Mouse (Mus musculus) midbrain, embryonic 13.5 days (tissue): ENCODE measurements around the gene Sgms1. TPM values are rescaled to one million over a fixed set of nuclear protein-coding genes. Genes with fewer than 3 reads are reported as not detected.

Source experiments
- ATAC-seq: fragments of 200-750 bp; cut with Nextera tagmentation; 2 replicates; pipeline ENCODE4 v1.8.0; 2017; ENCODE audit warnings: mild to moderate bottlenecking, moderate TSS enrichment, moderate library complexity
- H3K27ac ChIP-seq: fragments of 300-500 bp; sonication (generic); 2 replicates; pipeline ENCODE4 v1.5.1; 2015; ENCODE audit warnings: inconsistent platforms, mild to moderate bottlenecking, moderate library complexity
- H3K27me3 ChIP-seq: fragments of 300-500 bp; sonication (generic); 2 replicates; pipeline ENCODE4 v1.6.1; 2015; ENCODE audit warnings: mild to moderate bottlenecking, inconsistent platforms
- H3K36me3 ChIP-seq: fragments of 300-500 bp; sonication (generic); 2 replicates; pipeline ENCODE4 v1.6.1; 2015; ENCODE audit warnings: mild to moderate bottlenecking, inconsistent platforms
- H3K4me1 ChIP-seq: fragments of 300-500 bp; sonication (generic); replicated peaks from 2 replicates; pipeline ENCODE4 v1.6.1; 2015; ENCODE audit warnings: inconsistent platforms
- H3K4me2 ChIP-seq: fragments of 300-500 bp; sonication (generic); replicated peaks from 2 replicates; pipeline ENCODE4 v1.6.1; 2015; ENCODE audit warnings: moderate library complexity, mild to moderate bottlenecking, inconsistent platforms
- H3K4me3 ChIP-seq: fragments of 300-500 bp; sonication (generic); replicated peaks from 2 replicates; pipeline ENCODE4 v1.5.1; 2015; ENCODE audit warnings: mild to moderate bottlenecking, inconsistent platforms
- H3K9ac ChIP-seq: fragments of 300-500 bp; sonication (generic); replicated peaks from 2 replicates; pipeline ENCODE4 v1.6.1; 2015; ENCODE audit warnings: mild to moderate bottlenecking, inconsistent platforms
- H3K9me3 ChIP-seq: fragments of 300-500 bp; sonication (generic); 2 replicates; pipeline ENCODE4 v1.6.1; 2016; ENCODE audit warnings: mild to moderate bottlenecking, inconsistent platforms
- WGBS: fragments of 180-500 bp; shearing (Covaris S2); methylation state at CpG from one replicate; pipeline ENCODE4 v1.1.7; 2015; 5-methylcytosine and 5-hydroxymethylcytosine counted together
- polyA plus RNA-seq: library from polyadenylated mRNA; unstranded; fragments of >200 nt; fragmentation: Nextera tagmentation; extraction: Ambion mirVana; gene quantifications from 2 replicates; pipeline ENCODE4 v1.2.1, GENCODE M21; 2015

The Sgms1 gene
- polyA plus RNA-seq, 1 experiment from 2014 or later = 12.7 TPM

DNA sequence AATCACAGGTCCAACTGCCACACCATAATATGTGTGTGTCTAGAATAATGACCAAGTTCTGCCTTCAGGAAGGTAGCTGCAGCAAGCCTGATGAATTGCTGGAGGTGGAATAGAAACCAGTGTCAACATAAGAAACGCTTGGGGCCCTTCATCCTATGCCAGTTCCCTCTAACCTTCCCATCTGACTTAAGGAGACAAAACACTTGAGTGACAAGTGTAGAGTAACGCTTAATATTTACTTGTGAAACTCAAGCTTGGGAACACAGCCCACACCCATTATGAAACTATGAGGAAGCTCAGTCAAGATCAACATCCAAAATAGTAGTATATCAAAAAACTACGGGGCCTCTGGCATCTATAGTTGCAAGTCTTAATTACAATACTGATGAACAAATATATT, 271.0 kb downstream of the Sgms1 start:
- H3K27ac ChIP-seq = no peak overlapping the region
- H3K9ac ChIP-seq = no peak overlapping the region
- no peaks in the 10 kb centered on the region for H3K9me3 ChIP-seq
- ATAC-seq = no peak
- H3K36me3 ChIP-seq = no peaks in the 10 kb centered on the region
- H3K4me1 ChIP-seq = no peaks in the 10 kb centered on the region
- 90% methylated on average over 3 of the region's 3 CpGs for WGBS
- no peaks in the 10 kb centered on the region for H3K27me3 ChIP-seq
- H3K4me3 ChIP-seq = no peak overlapping the region
- H3K4me2 ChIP-seq = no peak overlapping the region

GRCm38 (mm10) chr19:32117484-32118018, 272.0 kb downstream of the Sgms1 start:
- no peaks in the 10 kb centered on the region for H3K27me3 ChIP-seq
- H3K9ac ChIP-seq = no peak overlapping the region
- H3K36me3 ChIP-seq = no peaks in the 10 kb centered on the region
- no peak overlapping the region for H3K27ac ChIP-seq
- no peaks in the 10 kb centered on the region for H3K9me3 ChIP-seq
- H3K4me1 ChIP-seq = no peaks in the 10 kb centered on the region
- no peak overlapping the region for H3K4me2 ChIP-seq
- no peak overlapping the region for H3K4me3 ChIP-seq
- WGBS = 80% methylated on average over 6 of the region's 6 CpGs
- no peak for ATAC-seq

DNA sequence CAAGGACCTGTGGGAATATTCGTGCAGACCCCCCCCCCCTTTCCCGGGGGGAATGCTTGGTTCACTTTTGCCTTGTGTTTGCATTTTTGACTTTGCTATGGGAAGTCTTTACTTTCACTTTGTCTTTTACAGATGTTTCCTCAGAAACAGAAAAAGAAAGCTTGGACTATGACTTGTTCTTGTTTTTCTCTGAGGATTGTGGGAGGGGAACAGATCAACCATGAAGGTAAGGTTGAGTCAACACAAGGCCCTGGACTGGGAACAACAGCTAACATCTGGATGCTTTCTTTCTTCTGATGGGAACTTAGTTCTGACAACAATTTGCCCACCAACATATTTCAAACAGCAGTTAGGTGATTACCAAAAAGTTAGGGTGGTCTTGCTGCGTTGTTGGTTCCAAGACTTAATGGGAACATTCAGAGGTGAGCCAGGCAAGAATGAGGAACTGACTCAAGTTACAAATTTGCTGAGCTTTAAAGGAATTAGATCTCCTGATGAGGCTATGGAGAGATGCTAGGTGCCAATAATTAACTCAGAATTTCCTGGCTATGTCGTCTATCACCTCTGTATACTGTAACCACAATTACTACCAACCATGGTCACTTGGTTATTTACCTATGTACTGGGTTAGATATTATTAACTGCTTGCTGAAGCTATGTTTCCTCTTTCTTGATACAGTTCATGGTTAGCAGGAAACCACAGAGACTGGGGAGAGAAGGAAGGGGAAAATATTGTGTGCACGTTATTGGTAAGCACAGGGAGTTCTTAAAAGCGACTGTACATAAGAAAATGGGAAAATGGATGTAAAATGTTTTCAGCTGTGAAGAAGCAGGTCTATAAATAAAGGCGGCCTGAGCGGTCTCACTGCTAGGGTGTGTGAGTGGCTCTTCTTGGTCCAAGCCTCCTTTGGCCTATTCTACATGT, 277.4 kb downstream of the Sgms1 start:
- ATAC-seq = no peak
- WGBS = 94% methylated on average over 8 of the region's 8 CpGs

DNA sequence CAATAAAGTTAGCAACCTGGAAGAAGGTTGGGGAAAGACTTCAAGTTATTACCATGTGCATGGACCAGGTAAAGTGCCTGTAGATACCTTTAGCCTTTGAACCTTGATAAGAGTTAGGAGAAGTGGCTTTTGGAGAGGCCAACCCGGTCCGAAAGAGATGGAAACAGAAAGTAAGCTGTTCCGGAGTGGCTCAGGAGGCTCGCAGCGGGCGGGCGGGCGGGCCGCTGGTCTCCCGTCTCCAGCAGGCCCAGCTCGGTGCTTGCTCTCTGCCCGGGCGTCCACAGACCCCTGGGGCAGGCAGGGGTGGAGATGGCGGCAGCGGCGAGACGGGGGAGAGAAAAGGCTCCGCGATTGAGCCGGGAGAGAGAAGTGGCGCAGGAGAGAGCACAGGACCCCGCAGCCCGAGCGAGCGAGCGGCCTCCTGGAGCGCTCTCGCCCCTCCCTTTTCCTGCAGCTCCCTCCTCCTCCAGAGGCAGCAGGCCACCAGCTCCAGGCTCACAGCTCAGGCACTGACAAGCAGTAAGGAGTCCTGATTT, 281.7 kb downstream of the Sgms1 start, which contains the start of gene Asah2:
TSS of gene Asah2 (minus strand) at position 441 of the 536 bp plus-strand sequence.
- H3K4me2 ChIP-seq = peak within 1 kb of the TSS; percentile 61
- no peaks in the 10 kb centered on the region for H3K9me3 ChIP-seq
- 0 out of 2 replicates have a peak, but pooled peaks cover 3% of the 10 kb centered on the region for H3K27me3 ChIP-seq
- H3K4me3 ChIP-seq = peak within 1 kb of the TSS; percentile 54
- H3K4me1 ChIP-seq = 0 out of 2 replicates have a peak, but pooled peaks cover 2% of the 10 kb centered on the region
- ATAC-seq = peak; percentile 97
- no peaks in the 10 kb centered on the region for H3K36me3 ChIP-seq
- peak within 1 kb of the TSS; percentile 76 for H3K9ac ChIP-seq
- peak within 1 kb of the TSS; percentile 60; the same call in 1 of the 2 replicates for H3K27ac ChIP-seq
- WGBS = 0% methylated on average over 28 of the region's 28 CpGs

More for the DNA sequence above, 277.4 kb downstream of the Sgms1 start:
- H3K4me1 ChIP-seq = no peaks in the 10 kb centered on the region
- H3K9ac ChIP-seq = no peak overlapping the region
- no peak overlapping the region for H3K27ac ChIP-seq
- no peak overlapping the region for H3K4me2 ChIP-seq
- H3K9me3 ChIP-seq = no peaks in the 10 kb centered on the region
- no peaks in the 10 kb centered on the region for H3K36me3 ChIP-seq
- no peak overlapping the region for H3K4me3 ChIP-seq
- H3K27me3 ChIP-seq = no peaks in the 10 kb centered on the region

DNA sequence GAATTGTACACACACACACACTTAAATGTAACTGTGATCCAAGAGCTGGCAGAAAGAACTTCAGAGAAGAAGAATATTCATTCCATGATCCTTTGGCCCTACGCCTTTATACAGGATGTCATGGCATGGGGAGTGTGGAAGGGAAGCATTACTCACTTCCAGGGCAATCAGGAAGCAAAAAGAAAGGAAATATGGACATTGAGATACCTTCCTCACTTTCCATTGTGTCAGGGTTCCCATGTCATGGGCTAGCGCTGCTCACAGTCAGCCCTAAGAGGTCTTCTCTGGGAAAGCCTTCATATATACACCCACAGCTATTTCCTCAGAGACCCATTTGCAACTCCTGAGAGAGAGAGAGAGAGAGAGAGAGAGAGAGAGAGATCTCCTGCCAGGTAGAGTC, 282.8 kb downstream of the Sgms1 start:
- 92% methylated on average over 2 of the region's 2 CpGs for WGBS
- H3K27ac ChIP-seq = no peak overlapping the region

DNA sequence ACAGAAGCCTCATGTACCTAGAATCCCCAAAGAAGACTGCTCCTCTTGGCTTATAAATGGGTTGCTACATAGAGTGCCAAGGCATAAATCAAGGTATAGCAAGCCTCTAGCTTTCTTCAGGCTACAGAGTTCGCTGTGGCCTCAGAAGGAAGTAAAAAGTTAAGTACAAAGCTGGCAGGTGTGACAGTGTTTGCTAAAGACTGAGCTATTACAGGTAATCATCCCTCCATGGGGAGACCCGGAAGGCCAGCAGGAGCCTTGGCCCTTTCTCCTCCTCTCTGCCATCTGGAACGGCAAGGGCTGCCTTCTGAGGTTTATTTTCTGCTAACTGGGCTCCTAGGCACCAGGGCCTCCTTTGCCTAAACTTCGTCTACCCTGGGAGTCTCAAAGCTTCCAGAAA, 285.3 kb downstream of the Sgms1 start:
- 0 out of 2 replicates have a peak, but pooled peaks cover 3% of the 10 kb centered on the region for H3K27me3 ChIP-seq
- WGBS = 75% methylated on average over 4 of the region's 4 CpGs
- H3K4me2 ChIP-seq = no peak overlapping the region
- ATAC-seq = no peak
- peaks cover 12% of the 10 kb centered on the region; the same call in 1 of the 2 replicates for H3K4me1 ChIP-seq
- no peak overlapping the region for H3K4me3 ChIP-seq
- H3K27ac ChIP-seq = no peak overlapping the region
- H3K9ac ChIP-seq = no peak overlapping the region
- H3K9me3 ChIP-seq = no peaks in the 10 kb centered on the region
- H3K36me3 ChIP-seq = no peaks in the 10 kb centered on the region

More for the DNA sequence above, 282.8 kb downstream of the Sgms1 start:
- H3K9ac ChIP-seq = no peak overlapping the region
- no peak for ATAC-seq
- no peak overlapping the region for H3K4me3 ChIP-seq
- 0 out of 2 replicates have a peak, but pooled peaks cover 3% of the 10 kb centered on the region for H3K27me3 ChIP-seq
- no peaks in the 10 kb centered on the region for H3K9me3 ChIP-seq
- peaks cover 12% of the 10 kb centered on the region; the same call in 1 of the 2 replicates for H3K4me1 ChIP-seq
- no peak overlapping the region for H3K4me2 ChIP-seq
- H3K36me3 ChIP-seq = no peaks in the 10 kb centered on the region

GRCm38 (mm10) chr19:32102976-32103300, 286.6 kb downstream of the Sgms1 start:
- 0 out of 2 replicates have a peak, but pooled peaks cover 3% of the 10 kb centered on the region for H3K27me3 ChIP-seq
- peak overlapping the region; percentile 37 for H3K4me3 ChIP-seq
- H3K4me2 ChIP-seq = peak overlapping the region; percentile 53
- H3K36me3 ChIP-seq = no peaks in the 10 kb centered on the region
- peak; percentile 77 for ATAC-seq
- H3K27ac ChIP-seq = no peak overlapping the region
- no peaks in the 10 kb centered on the region for H3K9me3 ChIP-seq
- WGBS = 5% methylated on average over 9 of the region's 9 CpGs
- H3K9ac ChIP-seq = peak overlapping the region; percentile 60
- H3K4me1 ChIP-seq = peaks cover 12% of the 10 kb centered on the region; the same call in 1 of the 2 replicates

- ATAC-seq = peak; percentile 55; the same call in 1 of the 2 replicates
- Histone ChIP-seq H3K36me3 (no peaks in the 10 kb centered on the region), H3K4me2 (peak overlapping the region; percentile 53), H3K4me3 (peak overlapping the region; percentile 37), H3K9me3 (no peaks in the 10 kb centered on the region), H3K27me3 (0 out of 2 replicates have a peak, but pooled peaks cover 3% of the 10 kb centered on the region), H3K9ac (peak overlapping the region; percentile 60), H3K27ac (no peak overlapping the region), H3K4me1 (peaks cover 12% of the 10 kb centered on the region; the same call in 1 of the 2 replicates)
- 16% methylated on average over 18 of the region's 18 CpGs for WGBS
These were observed 287.1 kb downstream of the Sgms1 start for GRCm38 (mm10) chr19:32102294-32102975.

DNA sequence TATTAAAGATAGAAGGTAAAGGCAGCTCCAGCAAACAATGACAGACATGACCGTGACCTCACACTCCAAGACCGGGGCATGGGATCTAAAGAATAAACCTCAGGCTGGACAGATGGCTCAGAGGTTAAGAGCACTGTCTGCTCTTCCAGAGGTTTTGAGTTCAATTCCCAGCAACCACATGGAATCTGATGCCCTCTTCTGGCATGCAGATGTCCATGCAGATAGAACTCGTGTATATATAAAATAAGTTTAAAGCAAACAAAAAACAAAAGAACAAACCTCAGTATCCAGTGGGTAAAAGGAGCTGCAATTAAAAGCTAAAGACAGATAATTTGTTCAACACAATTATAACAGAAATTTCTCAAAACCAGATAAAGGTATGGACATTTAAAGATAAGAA, 290.9 kb downstream of the Sgms1 start:
- no peaks in the 10 kb centered on the region for H3K27me3 ChIP-seq
- no peak overlapping the region for H3K27ac ChIP-seq
- no peaks in the 10 kb centered on the region for H3K36me3 ChIP-seq
- ATAC-seq = no peak
- no peak overlapping the region for H3K4me3 ChIP-seq
- H3K4me2 ChIP-seq = no peak overlapping the region
- no peak overlapping the region for H3K9ac ChIP-seq
- 80% methylated on average over 3 of the region's 3 CpGs for WGBS
- H3K4me1 ChIP-seq = peaks cover 12% of the 10 kb centered on the region; the same call in 1 of the 2 replicates
- H3K9me3 ChIP-seq = no peaks in the 10 kb centered on the region

- Histone ChIP-seq H3K4me1 (no peaks in the 10 kb centered on the region), H3K36me3 (no peaks in the 10 kb centered on the region), H3K4me2 (no peak overlapping the region), H3K9ac (no peak overlapping the region), H3K9me3 (no peaks in the 10 kb centered on the region), H3K27me3 (no peaks in the 10 kb centered on the region), H3K27ac (no peak overlapping the region), H3K4me3 (no peak overlapping the region)
- WGBS = 91% methylated on average over 4 of the region's 4 CpGs
- no peak for ATAC-seq
These were observed 297.2 kb downstream of the Sgms1 start for GRCm38 (mm10) chr19:32092358-32092757.

DNA sequence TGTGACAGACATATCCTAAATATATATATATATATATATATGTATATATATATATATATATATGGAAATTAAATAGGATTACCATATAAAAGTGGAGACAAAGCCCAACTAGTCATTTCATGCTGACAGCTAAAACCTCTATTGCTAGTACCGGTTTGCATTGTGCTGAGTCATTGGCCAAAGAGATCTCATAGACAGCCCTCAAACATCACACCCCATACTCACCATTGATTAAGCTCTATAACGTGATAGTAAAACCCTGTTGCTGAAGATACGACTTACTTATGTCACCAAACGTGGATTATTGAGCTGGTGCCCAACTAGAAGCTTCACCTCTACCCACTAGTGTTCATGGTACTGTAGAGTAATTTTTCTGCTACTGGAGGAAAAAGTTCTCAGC, 298.7 kb downstream of the Sgms1 start:
- H3K9me3 ChIP-seq = no peaks in the 10 kb centered on the region
- no peak overlapping the region for H3K4me3 ChIP-seq
- no peak overlapping the region for H3K27ac ChIP-seq
- 87% methylated on average over 4 of the region's 4 CpGs for WGBS
- ATAC-seq = no peak
- H3K9ac ChIP-seq = no peak overlapping the region
- H3K36me3 ChIP-seq = no peaks in the 10 kb centered on the region
- H3K4me1 ChIP-seq = no peaks in the 10 kb centered on the region
- H3K4me2 ChIP-seq = no peak overlapping the region
- no peaks in the 10 kb centered on the region for H3K27me3 ChIP-seq
